Mouse (Mus musculus) heart, embryonic 16.5 days (tissue): Measurements from ENCODE around the gene Mgat5. TPM values are rescaled to one million over a fixed set of nuclear protein-coding genes. Genes with fewer than 3 reads are reported as not detected.

Experiments used
- ATAC-seq: fragments of 200-750 bp; cut with Nextera tagmentation; replicated peaks from 2 replicates; pipeline ENCODE4 v1.8.0; 2017; ENCODE audit warnings: moderate number of reproducible peaks; ENCODE audit not compliant: insufficient read depth, low FRiP score; ENCODE audit errors: extremely low read depth
- H3K27ac ChIP-seq: fragments of 300-500 bp; sonication (generic); 2 replicates; pipeline ENCODE4 v1.5.1; 2014; ENCODE audit warnings: mild to moderate bottlenecking, low read length, control low read depth, moderate library complexity
- H3K27me3 ChIP-seq: fragments of 300-500 bp; sonication (generic); 2 replicates; pipeline ENCODE4 v1.6.1; 2014; ENCODE audit warnings: low read length, mixed read lengths; ENCODE audit not compliant: control insufficient read depth, insufficient read depth
- H3K36me3 ChIP-seq: fragments of 300-500 bp; sonication (generic); 2 replicates; pipeline ENCODE4 v1.6.1; 2014; ENCODE audit not compliant: control insufficient read depth, insufficient read depth
- H3K4me1 ChIP-seq: fragments of 300-500 bp; sonication (generic); 2 replicates; pipeline ENCODE4 v1.6.1; 2014; ENCODE audit warnings: low read length, mixed read lengths; ENCODE audit not compliant: control insufficient read depth, insufficient read depth
- H3K4me2 ChIP-seq: fragments of 300-500 bp; sonication (generic); 2 replicates; pipeline ENCODE4 v1.6.1; 2014; ENCODE audit warnings: low read depth, mild to moderate bottlenecking, control low read depth, low read length
- H3K4me3 ChIP-seq: fragments of 300-500 bp; sonication (generic); 2 replicates; pipeline ENCODE4 v1.5.1; 2014; ENCODE audit warnings: mild to moderate bottlenecking, control low read depth, low read length
- H3K9ac ChIP-seq: fragments of 300-500 bp; sonication (generic); 2 replicates; pipeline ENCODE4 v1.6.1; 2014; ENCODE audit warnings: low read length, control low read depth
- H3K9me3 ChIP-seq: fragments of 300-500 bp; sonication (generic); replicated peaks from 2 replicates; pipeline ENCODE4 v1.6.1; 2016; ENCODE audit warnings: low read length; ENCODE audit not compliant: control insufficient read depth
- WGBS: fragments of 180-500 bp; shearing (Covaris S2); extraction: QIAGEN DNeasy Blood & Tissue Kit; methylation state at CpG from one replicate; pipeline ENCODE4 v1.1.7; 2014; 5-methylcytosine and 5-hydroxymethylcytosine counted together
- polyA plus RNA-seq: library from polyadenylated mRNA; unstranded; fragments of >200 nt; fragmentation: Nextera tagmentation; extraction: Ambion mirVana; gene quantifications from 2 replicates; pipeline ENCODE4 v1.2.1, GENCODE M21; 2015

Mgat5 gene
- polyA plus RNA-seq, 1 experiment from 2014 or later: 5.1 TPM

GRCm38 (mm10) chr1:127363638-127364037 lies 158.8 kb downstream of the Mgat5 start:
- H3K27me3 ChIP-seq: no peaks in the 10 kb centered on the region
- no peak overlapping the region for H3K4me2 ChIP-seq
- no peak overlapping the region for H3K27ac ChIP-seq
- peaks cover 19% of the 10 kb centered on the region for H3K36me3 ChIP-seq
- H3K9ac ChIP-seq: no peak overlapping the region
- no peak overlapping the region for H3K4me3 ChIP-seq
- no peaks in the 10 kb centered on the region for H3K9me3 ChIP-seq
- no peak; the same call in 1 of the 2 replicates for ATAC-seq
- 45% methylated on average over 7 of the region's 7 CpGs for WGBS
- 0 out of 2 replicates have a peak, but pooled peaks cover 4% of the 10 kb centered on the region for H3K4me1 ChIP-seq

DNA sequence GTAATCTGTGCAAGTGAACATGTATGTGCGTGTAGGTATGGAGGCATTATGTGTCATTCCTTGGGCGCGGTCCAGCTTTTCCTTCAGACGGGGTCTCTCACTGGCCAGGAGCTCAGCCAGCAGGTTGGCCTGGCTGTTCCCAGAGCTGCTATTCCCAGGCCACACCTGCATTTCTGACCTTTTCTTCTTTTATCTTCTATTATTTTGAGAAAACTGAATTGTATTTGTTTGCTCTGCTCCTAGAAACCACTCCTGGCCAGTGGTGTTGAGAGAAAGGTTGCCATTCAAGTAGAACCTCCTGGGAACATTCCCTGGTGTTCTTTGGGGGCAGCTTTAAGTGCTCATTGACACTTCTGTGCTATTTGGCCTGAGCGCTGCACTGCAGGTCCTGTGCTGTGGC lies 160.9 kb downstream of the Mgat5 start:
- Histone ChIP-seq H3K4me1 (0 out of 2 replicates have a peak, but pooled peaks cover 4% of the 10 kb centered on the region), H3K9me3 (no peaks in the 10 kb centered on the region), H3K27ac (no peak overlapping the region), H3K4me3 (no peak overlapping the region), H3K27me3 (no peaks in the 10 kb centered on the region), H3K36me3 (peaks cover 30% of the 10 kb centered on the region), H3K9ac (no peak overlapping the region), H3K4me2 (no peak overlapping the region)
- ATAC-seq: no peak
- 83% methylated on average over 5 of the region's 5 CpGs for WGBS

GRCm38 (mm10) chr1:127366111-127366510 lies 161.3 kb downstream of the Mgat5 start:
- Histone ChIP-seq H3K27ac (no peak overlapping the region), H3K9me3 (no peaks in the 10 kb centered on the region), H3K9ac (no peak overlapping the region), H3K36me3 (peaks cover 32% of the 10 kb centered on the region), H3K4me3 (no peak overlapping the region), H3K4me1 (0 out of 2 replicates have a peak, but pooled peaks cover 4% of the 10 kb centered on the region), H3K4me2 (no peak overlapping the region), H3K27me3 (no peaks in the 10 kb centered on the region)
- 67% methylated on average over 10 of the region's 10 CpGs for WGBS
- no peak for ATAC-seq

- no peak overlapping the region for H3K27ac ChIP-seq
- H3K9me3 ChIP-seq: no peaks in the 10 kb centered on the region
- peak; percentile 50; the same call in 1 of the 2 replicates for ATAC-seq
- H3K36me3 ChIP-seq: peaks cover 32% of the 10 kb centered on the region
- H3K4me1 ChIP-seq: peaks cover 5% of the 10 kb centered on the region
- WGBS: 68% methylated on average over 8 of the region's 8 CpGs
- no peak overlapping the region for H3K4me3 ChIP-seq
- no peaks in the 10 kb centered on the region for H3K27me3 ChIP-seq
- H3K4me2 ChIP-seq: no peak overlapping the region
- no peak overlapping the region for H3K9ac ChIP-seq
These were observed 163.7 kb downstream of the Mgat5 start for GRCm38 (mm10) chr1:127368513-127368912.

DNA sequence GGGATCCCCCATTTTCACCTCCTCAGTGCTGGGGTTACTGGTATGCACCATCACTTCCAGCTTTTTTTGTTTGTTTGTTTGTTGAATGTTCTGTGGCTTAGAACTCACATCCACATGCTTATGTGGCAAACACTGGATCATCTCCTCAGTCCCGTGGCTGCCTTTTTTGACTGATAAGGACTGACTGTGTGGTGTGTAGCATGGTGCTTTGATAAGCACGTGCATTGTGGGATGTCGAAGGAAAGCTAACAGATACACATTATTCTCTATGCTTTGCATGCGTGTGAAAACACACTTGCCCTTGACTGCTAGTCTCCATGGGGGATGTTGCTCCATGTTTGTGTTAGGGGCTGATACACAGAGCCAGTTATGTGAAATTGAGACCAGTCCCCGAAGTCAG lies 164.7 kb downstream of the Mgat5 start:
- no peak overlapping the region for H3K4me3 ChIP-seq
- no peak overlapping the region for H3K27ac ChIP-seq
- H3K36me3 ChIP-seq: peaks cover 32% of the 10 kb centered on the region
- H3K9ac ChIP-seq: no peak overlapping the region
- no peak overlapping the region for H3K4me2 ChIP-seq
- ATAC-seq: no peak
- H3K4me1 ChIP-seq: peaks cover 14% of the 10 kb centered on the region
- H3K27me3 ChIP-seq: no peaks in the 10 kb centered on the region
- no peaks in the 10 kb centered on the region for H3K9me3 ChIP-seq
- 87% methylated on average over 5 of the region's 5 CpGs for WGBS

- WGBS: 82% methylated on average over 4 of the region's 4 CpGs
- H3K27ac ChIP-seq: no peak overlapping the region
- H3K9ac ChIP-seq: no peak overlapping the region
- H3K9me3 ChIP-seq: no peaks in the 10 kb centered on the region
- peaks cover 15% of the 10 kb centered on the region for H3K36me3 ChIP-seq
- H3K4me3 ChIP-seq: no peak overlapping the region
- H3K4me2 ChIP-seq: no peak overlapping the region
- no peaks in the 10 kb centered on the region for H3K27me3 ChIP-seq
- ATAC-seq: no peak
- peaks cover 15% of the 10 kb centered on the region for H3K4me1 ChIP-seq
These were observed 167.3 kb downstream of the Mgat5 start for GRCm38 (mm10) chr1:127372096-127372495.

DNA sequence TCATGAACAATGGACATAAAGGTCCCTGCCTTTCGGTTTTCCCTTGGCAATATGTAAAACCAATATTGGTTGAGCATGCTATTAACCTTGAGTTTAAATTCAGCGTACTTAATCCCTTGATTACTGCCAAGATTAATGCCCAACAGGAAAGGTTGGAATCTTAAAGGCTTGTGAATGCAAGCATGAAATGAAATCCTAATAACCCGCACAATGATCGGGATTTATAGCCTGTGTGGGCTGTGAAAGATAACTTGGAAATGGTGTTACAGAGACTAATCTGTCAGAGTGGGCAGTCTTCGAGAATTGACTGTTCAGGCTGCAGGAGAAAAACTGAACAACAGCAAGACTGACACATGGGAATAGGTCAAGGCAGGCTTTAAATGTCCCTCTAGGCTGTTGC lies 168.7 kb downstream of the Mgat5 start:
- 83% methylated on average over 5 of the region's 5 CpGs for WGBS
- no peak overlapping the region for H3K27ac ChIP-seq
- no peak overlapping the region for H3K9ac ChIP-seq
- H3K4me3 ChIP-seq: no peak overlapping the region
- peaks cover 14% of the 10 kb centered on the region for H3K36me3 ChIP-seq
- peaks cover 15% of the 10 kb centered on the region for H3K4me1 ChIP-seq
- H3K27me3 ChIP-seq: no peaks in the 10 kb centered on the region
- no peak overlapping the region for H3K4me2 ChIP-seq
- H3K9me3 ChIP-seq: no peaks in the 10 kb centered on the region
- no peak for ATAC-seq

DNA sequence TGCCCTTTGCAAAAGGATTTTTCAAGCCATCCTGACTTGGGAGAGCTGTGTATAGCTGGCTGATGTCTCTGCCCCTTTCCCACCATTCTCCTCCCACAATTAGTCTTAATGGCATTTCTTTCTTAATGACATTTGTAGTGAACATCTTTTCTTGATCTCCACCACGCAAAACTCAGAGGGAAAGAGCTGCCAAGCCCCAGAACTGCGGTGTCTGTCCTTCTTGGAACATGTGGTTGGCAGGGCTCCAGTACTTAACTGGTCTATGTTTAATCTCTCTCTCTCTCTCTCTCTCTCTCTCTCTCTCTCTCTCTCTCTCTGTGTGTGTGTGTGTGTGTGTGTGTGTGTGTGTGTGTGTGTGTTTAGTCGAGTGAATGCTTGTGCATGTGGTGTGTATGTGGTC lies 169.3 kb downstream of the Mgat5 start:
- no peak overlapping the region for H3K4me2 ChIP-seq
- H3K27ac ChIP-seq: no peak overlapping the region
- no peak overlapping the region for H3K9ac ChIP-seq
- no peaks in the 10 kb centered on the region for H3K9me3 ChIP-seq
- H3K4me1 ChIP-seq: peaks cover 15% of the 10 kb centered on the region
- WGBS: 36% methylated on average over 3 of the region's 3 CpGs
- H3K36me3 ChIP-seq: peaks cover 9% of the 10 kb centered on the region; the same call in 1 of the 2 replicates
- no peak for ATAC-seq
- H3K27me3 ChIP-seq: no peaks in the 10 kb centered on the region
- no peak overlapping the region for H3K4me3 ChIP-seq

DNA sequence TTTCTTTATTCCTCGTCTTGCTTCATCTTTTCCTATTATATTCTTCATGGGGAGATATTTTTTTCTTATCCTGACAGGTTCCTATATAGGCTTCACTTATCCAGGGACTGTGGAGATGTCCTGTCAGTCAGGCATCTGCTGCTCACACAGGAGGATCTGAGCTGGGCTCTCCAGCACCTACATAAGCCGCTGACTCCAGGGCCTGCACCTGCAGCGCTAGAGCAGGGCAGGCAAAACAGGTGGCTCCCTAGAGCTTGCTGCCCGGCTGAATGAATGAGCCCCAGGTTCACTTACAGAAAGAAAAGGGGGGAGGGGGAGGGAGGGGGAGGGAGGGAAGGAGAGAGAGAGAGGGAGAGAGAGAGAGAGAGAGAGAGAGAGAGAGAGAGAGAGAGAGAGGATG lies 175.3 kb downstream of the Mgat5 start:
- Histone ChIP-seq H3K9ac (no peak overlapping the region), H3K36me3 (peaks cover 9% of the 10 kb centered on the region), H3K27ac (no peak overlapping the region), H3K9me3 (no peaks in the 10 kb centered on the region), H3K4me3 (no peak overlapping the region), H3K4me1 (0 out of 2 replicates have a peak, but pooled peaks cover 10% of the 10 kb centered on the region), H3K27me3 (no peaks in the 10 kb centered on the region), H3K4me2 (no peak overlapping the region)
- no peak for ATAC-seq
- 58% methylated on average over 4 of the region's 4 CpGs for WGBS
